Mouse (Mus musculus) B cell, adult 2 months (primary cell): ENCODE measurements around the gene Csnk1e.
"Not testable (repeated sequence)": the region's sequence is repeated elsewhere in the genome, so short reads cannot be mapped to it uniquely, and the experiment has no call there.

Source experiments
- DNase-seq, 2 experiments: peaks; one replicate each; pipeline ENCODE4 v3.0.0; 2022

Gene Csnk1e

GRCm38 (mm10) chr15:79455106-79455810, at the start of gene Csnk1e:
Gene Csnk1e, minus strand, starts transcription at chr15:79455566.
- DNase-seq, result peak; percentile 46

DNA sequence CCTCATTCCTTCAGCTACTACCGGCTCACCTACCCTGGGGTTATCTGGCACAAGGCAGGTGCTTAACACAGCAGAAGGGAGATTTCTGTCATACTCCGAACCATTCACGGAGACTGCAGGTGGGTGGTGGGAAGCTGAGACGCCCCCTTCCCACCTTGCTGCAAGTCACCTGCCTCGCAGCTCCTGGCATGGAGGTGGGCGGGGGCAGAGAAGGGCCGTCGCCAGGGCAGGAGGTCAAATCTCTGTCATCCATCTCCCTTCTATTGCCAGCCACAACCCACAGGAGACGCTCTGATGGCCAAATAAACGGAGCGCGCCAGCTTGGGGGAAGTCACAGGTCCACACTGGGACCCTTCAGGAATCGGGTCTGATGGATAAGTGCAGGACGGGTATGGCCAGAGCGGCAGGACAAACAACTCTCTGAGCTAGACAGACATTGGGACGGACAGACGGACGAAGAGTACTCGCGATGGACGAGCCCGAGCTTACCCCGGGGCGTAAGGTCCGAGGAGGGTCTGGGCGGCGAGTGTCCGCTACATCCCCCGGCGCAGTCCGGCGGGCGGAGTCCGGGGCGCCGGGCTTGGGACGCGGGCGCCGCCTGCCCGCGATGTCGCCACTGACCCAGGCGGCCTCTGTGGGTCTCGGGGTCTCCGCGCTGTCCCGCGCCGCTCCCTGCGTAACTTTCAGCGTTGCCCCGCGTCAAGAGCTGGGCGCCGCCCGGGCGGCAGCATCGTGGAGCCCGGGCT, 49.5 kb upstream of the Csnk1e start, which contains the start of gene Kcnj4:
TSS of gene Kcnj4 (minus strand) at position 535 of the 746 bp plus-strand sequence.
- no peak for DNase-seq

DNA sequence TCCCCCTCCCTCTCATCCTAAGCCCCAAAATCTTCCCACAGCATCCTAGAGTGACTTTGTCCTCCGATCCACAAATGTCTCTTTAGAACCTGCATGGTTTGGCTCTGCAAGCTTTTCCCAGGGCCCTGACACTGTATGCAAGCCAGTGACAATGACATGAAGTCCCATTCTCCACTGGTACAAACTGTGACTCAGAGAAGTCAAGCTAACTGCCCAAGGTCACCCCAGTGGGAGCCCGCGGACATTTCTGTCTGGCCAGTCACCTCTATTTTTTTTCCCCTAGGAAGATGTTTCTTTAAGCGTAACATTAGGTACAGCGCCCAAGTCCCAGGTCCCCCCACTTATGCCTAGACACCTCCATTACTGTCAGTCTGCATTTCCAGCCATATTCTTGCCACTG, 48.1 kb upstream of the Csnk1e start:
- DNase-seq, result no peak

GRCm38 (mm10) chr15:79502891-79503341, 47.5 kb upstream of the Csnk1e start:
- no peak for DNase-seq

DNA sequence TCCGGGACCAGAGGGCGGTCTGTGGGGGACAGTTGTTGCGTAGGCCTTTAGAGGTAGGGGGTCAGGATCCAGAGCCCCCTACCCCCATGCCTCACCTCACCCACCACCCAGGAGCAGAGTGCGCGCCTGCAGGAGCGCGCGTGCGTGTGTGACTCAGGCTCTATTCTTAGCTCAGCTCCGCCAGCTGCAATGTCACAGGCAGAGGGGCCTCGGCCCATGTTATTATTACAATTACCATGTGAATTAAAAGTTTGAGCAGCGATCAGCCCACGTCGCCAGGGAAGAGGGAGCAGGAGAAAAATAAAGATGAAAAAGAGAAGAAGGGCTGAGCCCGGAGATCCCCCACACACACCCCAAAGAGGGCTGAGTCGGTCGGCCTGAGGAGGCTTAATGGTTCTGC, 44.7 kb upstream of the Csnk1e start:
- no peak for DNase-seq

GRCm38 (mm10) chr15:79493527-79493926, 38.2 kb upstream of the Csnk1e start:
- DNase-seq, result no peak

DNA sequence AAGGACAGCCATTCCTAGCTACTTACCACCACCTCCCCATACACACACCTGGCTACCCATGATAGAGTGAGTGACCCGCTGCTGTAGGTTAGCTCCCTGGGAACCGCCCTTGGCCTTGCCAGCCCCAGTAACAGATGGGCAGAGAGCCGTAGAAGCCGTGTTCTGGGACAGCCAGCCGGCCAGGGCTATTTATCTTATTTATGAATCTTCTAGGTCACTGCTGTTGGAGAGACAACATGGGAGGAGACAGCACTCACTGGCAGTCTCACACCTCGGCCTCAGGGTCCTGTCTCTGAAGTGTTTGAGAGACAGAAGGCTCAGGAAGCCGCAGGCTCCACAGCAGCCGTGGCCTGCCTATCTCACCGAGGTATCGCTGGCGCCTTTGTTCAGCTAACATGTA, 34.1 kb upstream of the Csnk1e start:
- no peak for DNase-seq

DNA sequence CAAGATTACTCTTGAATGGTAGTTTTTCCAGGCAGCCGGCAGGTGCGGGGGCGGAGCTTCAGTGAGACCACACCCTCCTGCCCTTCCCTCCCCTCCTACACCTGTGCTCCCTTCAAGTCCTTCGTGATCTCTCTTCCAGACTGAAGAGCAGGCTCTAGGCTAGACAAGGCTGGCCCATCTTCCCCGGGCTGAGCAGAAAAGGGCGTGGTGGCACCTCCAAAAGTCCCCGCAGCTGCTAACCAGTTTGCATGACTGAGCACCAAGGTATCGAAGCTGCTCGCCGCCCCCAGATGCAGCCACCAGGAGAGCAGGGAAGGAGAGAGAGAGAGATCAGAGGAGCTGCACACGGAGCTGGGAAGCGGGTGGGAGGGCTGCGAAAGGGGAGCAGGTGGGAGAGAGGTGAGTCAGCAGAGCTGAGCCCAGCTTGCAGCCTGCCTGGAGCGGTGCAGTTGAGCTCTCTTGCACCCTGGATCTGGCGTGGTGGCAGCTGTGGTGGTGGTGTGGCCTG, 25.9 kb upstream of the Csnk1e start:
- no peak for DNase-seq

GRCm38 (mm10) chr15:79477227-79477626, 21.9 kb upstream of the Csnk1e start:
- DNase-seq, result no peak

DNA sequence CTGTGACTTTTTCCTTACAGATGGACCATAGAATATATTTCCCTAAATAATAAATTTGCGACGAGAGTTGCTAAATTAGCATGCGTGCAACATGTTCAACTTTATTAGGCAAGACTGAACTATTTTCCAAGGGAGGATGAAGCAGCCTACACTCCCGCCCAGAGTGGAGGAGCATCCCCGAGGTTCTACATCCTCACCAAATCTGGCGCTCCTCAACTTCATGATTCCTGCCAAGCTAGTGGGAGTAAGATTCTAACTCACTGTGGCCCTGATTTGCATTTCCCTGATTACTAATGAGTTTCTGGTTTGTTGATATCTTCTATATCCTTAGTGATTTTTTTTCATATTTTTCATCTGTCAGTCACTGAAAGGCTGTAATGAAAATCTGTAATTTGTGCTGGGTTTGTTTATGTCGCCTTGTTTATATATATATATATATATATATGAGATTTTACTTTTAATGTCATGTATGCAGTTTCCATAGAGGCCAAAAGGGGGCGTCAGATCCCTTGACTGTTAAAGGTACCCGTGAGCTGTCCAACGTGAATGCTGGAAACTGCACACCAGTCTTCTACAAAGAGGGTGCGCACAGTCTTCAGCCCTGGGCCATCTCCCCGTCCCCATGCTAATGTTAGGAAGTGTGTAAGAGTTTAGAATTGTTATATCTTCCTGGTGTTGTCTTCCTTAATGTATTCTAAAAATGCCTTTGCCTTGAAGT, 18.4 kb upstream of the Csnk1e start:
- DNase-seq, result peak in 1 of 2 experiments; percentile 24

GRCm38 (mm10) chr15:79473042-79473441, 17.7 kb upstream of the Csnk1e start:
- peak; percentile 39 to 41 for DNase-seq

DNA sequence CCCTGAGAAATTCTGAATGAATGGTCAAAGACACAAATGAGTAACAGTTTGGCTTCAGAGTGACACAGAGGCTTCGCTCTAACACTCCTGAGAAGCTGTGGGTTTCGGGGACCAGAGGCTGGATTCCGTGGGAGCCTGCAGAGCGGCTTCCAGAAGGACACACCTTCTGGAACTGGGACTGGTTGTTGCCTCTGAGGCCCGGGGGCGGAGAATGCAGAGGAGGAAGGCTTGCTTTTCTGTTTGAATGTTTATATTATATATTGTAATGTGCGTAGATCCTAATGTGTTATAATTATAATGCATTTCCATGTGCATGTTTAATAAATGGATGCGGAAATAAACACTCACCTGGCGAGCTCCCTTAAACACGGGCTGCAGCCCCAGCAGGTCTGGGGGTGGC, 15.7 kb upstream of the Csnk1e start:
- no peak for DNase-seq

GRCm38 (mm10) chr15:79470583-79470982, 15.2 kb upstream of the Csnk1e start:
- no peak for DNase-seq

GRCm38 (mm10) chr15:79469577-79469976, 14.2 kb upstream of the Csnk1e start:
- no peak for DNase-seq

DNA sequence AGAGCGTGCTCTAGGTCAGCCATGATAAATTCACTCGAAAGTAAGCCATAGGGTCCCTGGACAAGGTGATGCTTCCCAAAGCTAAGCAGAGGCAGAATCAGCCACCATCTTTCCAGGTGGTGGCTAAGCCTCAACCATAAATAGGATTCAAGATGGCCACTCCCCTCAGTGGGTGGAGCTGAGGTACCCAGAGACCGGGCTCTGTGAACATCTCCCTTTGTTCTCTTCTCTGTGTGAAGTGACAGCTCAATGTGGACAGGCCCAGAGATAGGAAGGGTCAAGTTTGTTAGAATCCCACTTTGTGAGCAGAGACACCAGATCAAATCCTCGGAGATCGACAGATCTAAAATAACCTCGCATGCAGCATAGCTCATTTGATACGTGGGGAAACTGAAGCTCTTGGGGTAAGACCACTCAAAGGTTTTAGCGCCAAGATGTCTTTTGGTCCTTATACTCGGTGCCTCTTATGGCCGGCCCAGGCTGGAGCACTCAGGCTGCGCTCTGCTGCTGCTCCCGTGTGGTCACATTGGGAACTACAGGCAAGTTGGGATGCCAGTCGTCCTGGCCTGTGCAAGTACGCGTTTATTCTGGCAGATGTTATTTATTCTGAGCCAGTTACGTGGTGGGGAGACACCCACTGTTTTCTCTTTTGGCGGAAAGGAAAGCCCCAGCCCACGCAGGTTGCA, 11.4 kb upstream of the Csnk1e start:
- DNase-seq, result peak; percentile 84 to 85

- DNase-seq, result no peak
These were observed 1.2 kb upstream of the Csnk1e start for GRCm38 (mm10) chr15:79456546-79456945.

DNA sequence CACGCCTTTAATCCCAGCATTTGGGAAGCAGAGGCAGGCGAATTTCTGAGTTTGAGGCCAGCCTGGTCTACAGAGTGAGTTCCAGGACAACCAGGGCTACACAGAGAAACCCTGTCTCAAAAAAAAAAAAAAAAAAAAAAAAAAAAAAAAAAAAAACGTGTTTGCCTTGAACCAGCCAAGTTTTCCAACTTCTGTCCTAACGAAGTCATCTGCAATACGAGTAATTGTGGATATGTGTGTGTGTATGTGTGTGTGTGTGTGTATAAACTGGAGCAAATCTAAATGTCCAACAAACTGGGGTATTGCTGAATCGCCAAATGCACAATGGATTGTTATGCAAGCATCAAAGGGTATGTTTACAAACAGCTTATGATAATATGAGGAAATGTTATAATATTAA, 738 bp upstream of the Csnk1e start:
- not testable (repeated sequence) for DNase-seq

GRCm38 (mm10) chr15:79453831-79454230, 1.5 kb downstream of the Csnk1e start:
- no peak for DNase-seq

GRCm38 (mm10) chr15:79448041-79448440, 7.3 kb downstream of the Csnk1e start:
- DNase-seq, result no peak

GRCm38 (mm10) chr15:79445786-79446654, 9.3 kb downstream of the Csnk1e start:
- DNase-seq, result no peak

DNA sequence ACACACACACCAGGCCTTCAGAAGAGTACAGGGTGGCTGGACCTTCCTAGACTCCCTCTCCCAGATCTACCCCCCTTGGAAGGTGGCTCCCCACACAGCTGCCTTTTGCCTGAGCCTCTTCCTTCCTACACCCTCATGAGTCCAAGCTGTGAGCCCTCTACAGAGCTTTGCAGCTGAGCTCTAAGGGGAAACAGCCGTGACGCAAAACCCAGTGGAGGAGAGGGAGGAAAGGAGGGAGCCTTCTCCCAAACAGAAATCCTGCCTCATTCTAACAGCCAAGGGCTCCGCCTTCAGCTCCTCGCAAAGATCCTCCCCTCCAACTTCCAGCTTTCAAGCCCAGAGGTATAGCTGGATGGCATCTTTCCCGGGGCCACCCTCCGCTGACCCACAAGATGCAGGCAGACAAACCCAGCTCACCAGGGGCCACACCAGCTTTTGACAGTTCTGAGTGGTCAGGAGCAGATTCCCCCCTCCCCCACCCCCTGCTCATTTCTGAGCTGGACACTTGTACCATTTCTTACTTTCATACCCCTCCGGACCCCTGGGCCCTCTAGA, 11.4 kb downstream of the Csnk1e start:
- DNase-seq, result no peak
